Mouse (Mus musculus) heart, embryonic 11.5 days (tissue): Measurements from ENCODE around the gene 2300003K06Rik. TPM values are rescaled to one million over a fixed set of nuclear protein-coding genes. Genes with fewer than 3 reads are reported as not detected.
"Not testable (repeated sequence)": the region's sequence is repeated elsewhere in the genome, so short reads cannot be mapped to it uniquely, and the experiment has no call there.

Experiments
- ATAC-seq: fragments of 200-750 bp; cut with Nextera tagmentation; replicated peaks from 2 replicates; pipeline ENCODE4 v1.8.0; 2017; ENCODE audit warnings: moderate library complexity; ENCODE audit not compliant: insufficient number of reproducible peaks, low FRiP score, low TSS enrichment
- H3K27ac ChIP-seq: fragments of 300-500 bp; sonication (generic); 2 replicates; pipeline ENCODE4 v1.5.1; 2014; ENCODE audit warnings: mild to moderate bottlenecking, low read depth, low read length
- H3K27me3 ChIP-seq: fragments of 300-500 bp; sonication (generic); 2 replicates; pipeline ENCODE4 v1.6.1; 2014; ENCODE audit warnings: mild to moderate bottlenecking, low read length, mixed read lengths; ENCODE audit not compliant: control insufficient read depth, insufficient read depth
- H3K36me3 ChIP-seq: fragments of 300-500 bp; sonication (generic); 2 replicates; pipeline ENCODE4 v1.6.1; 2014; ENCODE audit warnings: mild to moderate bottlenecking, low read length, moderate library complexity, mixed read lengths; ENCODE audit not compliant: control insufficient read depth, insufficient read depth
- H3K4me1 ChIP-seq: fragments of 300-500 bp; sonication (generic); 2 replicates; pipeline ENCODE4 v1.6.1; 2014; ENCODE audit warnings: low read length; ENCODE audit not compliant: control insufficient read depth, insufficient read depth
- H3K4me2 ChIP-seq: fragments of 300-500 bp; sonication (generic); 2 replicates; pipeline ENCODE4 v1.6.1; 2014; ENCODE audit warnings: mild to moderate bottlenecking, moderate library complexity
- H3K4me3 ChIP-seq: fragments of 300-500 bp; sonication (generic); 2 replicates; pipeline ENCODE4 v1.5.1; 2014; ENCODE audit warnings: low read depth, low read length
- H3K9ac ChIP-seq: fragments of 300-500 bp; sonication (generic); 2 replicates; pipeline ENCODE4 v1.6.1; 2014; ENCODE audit warnings: mild to moderate bottlenecking, low read depth, low read length, moderate library complexity
- H3K9me3 ChIP-seq: fragments of 300-500 bp; sonication (generic); replicated peaks from 2 replicates; pipeline ENCODE4 v1.6.1; 2016; ENCODE audit warnings: low read length; ENCODE audit not compliant: control insufficient read depth
- WGBS: fragments of 180-500 bp; shearing (Covaris S2); extraction: QIAGEN DNeasy Blood & Tissue Kit; methylation state at CpG from one replicate; pipeline ENCODE4 v1.1.7; 2014; ENCODE audit not compliant: insufficient replicate concordance; 5-methylcytosine and 5-hydroxymethylcytosine counted together
- polyA plus RNA-seq: library from polyadenylated mRNA; unstranded; fragments of >200 nt; fragmentation: Nextera tagmentation; extraction: Ambion mirVana; gene quantifications from 2 replicates; pipeline ENCODE4 v1.2.1, GENCODE M21; 2014

2300003K06Rik gene
- polyA plus RNA-seq, result not detected in 2 replicates

DNA sequence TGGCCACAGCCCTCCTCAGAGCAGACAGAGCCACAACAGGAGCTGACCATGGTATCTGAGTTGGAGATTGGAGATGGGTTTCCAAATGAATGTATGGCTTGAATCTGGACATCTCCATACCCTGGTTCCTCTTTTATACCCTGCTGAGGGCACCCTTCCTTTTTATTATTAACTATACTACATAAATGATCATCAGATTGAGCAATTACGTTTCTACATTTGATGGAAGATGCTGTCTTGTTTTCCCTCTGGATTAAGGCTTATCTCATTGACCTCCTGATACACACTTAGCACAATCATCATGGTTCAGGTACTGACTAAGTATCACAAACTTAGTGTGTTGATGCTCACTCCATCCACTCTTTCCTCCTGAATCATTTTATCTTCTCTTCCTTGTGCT, at the start of gene 2300003K06Rik:
2300003K06Rik (minus strand) TSS at position 101 of the 400 bp plus-strand sequence.
- no peaks in the 10 kb centered on the region for H3K27me3 ChIP-seq
- H3K36me3 ChIP-seq, result no peaks in the 10 kb centered on the region
- H3K4me1 ChIP-seq, result no peaks in the 10 kb centered on the region
- WGBS, result 71% methylated on average over 1 of the region's 1 CpGs
- no peak within 1 kb of the TSS for H3K27ac ChIP-seq
- H3K9me3 ChIP-seq, result no peaks in the 10 kb centered on the region
- no peak within 1 kb of the TSS for H3K9ac ChIP-seq
- no peak within 1 kb of the TSS for H3K4me2 ChIP-seq
- no peak for ATAC-seq
- H3K4me3 ChIP-seq, result no peak within 1 kb of the TSS

DNA sequence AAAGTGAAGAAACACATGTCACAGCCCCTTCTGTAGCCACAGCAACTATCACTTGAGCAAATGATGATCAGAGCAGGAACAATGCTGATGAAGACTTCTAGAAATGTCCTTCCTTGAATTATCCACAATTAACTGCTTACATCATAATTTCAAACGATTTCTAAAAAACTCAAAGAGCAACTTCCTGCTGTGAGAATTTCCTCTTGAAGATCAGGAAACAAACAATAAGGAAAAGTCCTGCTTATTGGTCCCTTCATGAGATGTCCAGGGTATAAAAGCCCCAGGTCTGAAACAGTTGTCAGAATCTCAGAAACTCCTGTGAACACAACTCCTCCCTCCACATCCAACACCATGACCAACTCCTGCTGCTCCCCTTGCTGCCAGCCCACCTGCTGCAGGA, 41.0 kb upstream of the 2300003K06Rik start, which contains the start of gene Gm11567:
Gm11567 (plus strand) TSS at position 301 of the 400 bp plus-strand sequence.
- WGBS, result 47% methylated on average over 1 of the region's 1 CpGs
- H3K27ac ChIP-seq, result not testable (repeated sequence)

DNA sequence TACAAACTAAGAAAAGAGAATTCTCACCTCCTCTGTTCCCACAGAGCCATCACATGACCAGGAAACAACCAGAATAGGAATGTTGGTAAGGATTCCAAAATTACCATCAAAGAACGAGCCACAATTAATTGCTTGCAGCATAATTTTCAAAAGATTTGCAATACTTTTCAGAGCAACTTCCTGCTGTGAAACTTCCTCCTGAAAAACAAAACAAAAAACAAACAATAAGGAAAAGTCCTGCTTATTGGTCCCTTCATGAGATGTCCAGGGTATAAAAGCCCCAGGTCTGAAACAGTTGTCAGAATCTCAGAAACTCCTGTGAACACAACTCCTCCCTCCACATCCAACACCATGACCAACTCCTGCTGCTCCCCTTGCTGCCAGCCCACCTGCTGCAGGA, 35.2 kb upstream of the 2300003K06Rik start, which contains the start of gene Krtap9-1:
Krtap9-1 (plus strand) TSS at position 301 of the 400 bp plus-strand sequence.
- H3K4me1 ChIP-seq, H3K4me2 ChIP-seq, H3K9me3 ChIP-seq, ATAC-seq, H3K9ac ChIP-seq, H3K4me3 ChIP-seq, H3K27ac ChIP-seq, H3K36me3 ChIP-seq, H3K27me3 ChIP-seq: not testable (repeated sequence)
- 74% methylated on average over 1 of the region's 1 CpGs for WGBS

More for the DNA sequence above, 41.0 kb upstream of the 2300003K06Rik start, which contains the start of gene Gm11567:
- not testable (repeated sequence) for H3K4me3 ChIP-seq, H3K4me2 ChIP-seq, H3K27me3 ChIP-seq, ATAC-seq, H3K9me3 ChIP-seq, H3K4me1 ChIP-seq, H3K36me3 ChIP-seq, H3K9ac ChIP-seq

DNA sequence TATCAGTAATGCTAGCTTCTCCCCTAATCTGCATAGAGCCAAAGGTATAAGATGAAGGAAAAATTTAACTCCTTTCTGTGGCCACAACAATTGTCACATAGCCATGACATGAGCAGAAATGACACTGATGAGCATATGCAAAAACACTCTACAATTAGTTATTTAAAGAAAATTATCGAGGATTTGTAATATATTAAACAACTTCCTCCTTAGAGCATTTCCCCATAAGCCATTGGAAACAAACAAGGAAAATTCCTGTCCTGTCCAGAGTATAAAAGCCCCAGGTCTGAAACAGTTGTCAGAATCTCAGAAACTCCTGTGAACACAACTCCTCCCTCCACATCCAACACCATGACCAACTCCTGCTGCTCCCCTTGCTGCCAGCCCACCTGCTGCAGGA, 26.3 kb upstream of the 2300003K06Rik start, which contains the start of gene Gm11559:
Gm11559 (plus strand) TSS at position 301 of the 400 bp plus-strand sequence.
- not testable (repeated sequence) for H3K9ac ChIP-seq, H3K36me3 ChIP-seq, H3K27ac ChIP-seq, H3K4me3 ChIP-seq, ATAC-seq, H3K27me3 ChIP-seq, H3K4me2 ChIP-seq, H3K4me1 ChIP-seq, H3K9me3 ChIP-seq
- 51% methylated on average over 1 of the region's 1 CpGs for WGBS

DNA sequence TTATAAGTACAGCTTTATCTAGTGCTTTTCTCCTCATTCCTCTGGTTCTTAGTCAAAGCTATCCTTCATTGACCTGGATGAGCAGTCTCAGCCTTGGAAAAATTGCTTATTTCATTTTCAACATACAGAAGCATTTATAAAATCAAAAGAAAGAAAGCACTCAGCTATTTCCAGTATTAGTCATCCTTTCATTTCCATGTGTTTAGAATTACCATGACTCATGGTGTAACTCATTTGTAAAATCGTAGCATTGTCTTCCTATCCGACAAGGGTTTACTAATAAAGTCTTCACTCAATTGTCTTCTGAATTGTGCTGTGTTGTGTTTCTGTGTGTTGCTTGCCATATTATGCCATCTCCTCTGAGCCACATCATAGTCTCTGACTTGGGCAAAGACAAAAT, 20.9 kb upstream of the 2300003K06Rik start:
- no peaks in the 10 kb centered on the region for H3K27me3 ChIP-seq
- no peak overlapping the region for H3K4me2 ChIP-seq
- WGBS, result 80% methylated on average over 2 of the region's 2 CpGs

DNA sequence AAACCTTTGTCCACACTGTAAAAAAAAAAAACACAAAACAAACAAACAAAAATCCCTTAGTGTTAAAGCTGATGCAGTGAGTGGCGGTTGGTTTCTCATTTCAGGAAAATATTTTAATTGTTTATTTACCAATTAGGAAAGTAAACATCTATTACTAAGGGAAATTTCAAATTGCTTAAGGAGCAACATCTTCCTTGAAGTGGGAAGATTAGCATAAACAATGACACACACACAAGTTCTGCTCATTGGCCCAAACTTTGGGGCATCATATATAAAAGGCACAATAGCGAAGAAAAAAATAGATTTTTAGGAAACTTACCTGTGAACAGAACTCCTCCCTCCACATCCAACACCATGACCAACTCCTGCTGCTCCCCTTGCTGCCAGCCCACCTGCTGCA, 19.8 kb upstream of the 2300003K06Rik start, which contains the start of gene Gm11568:
Gm11568 (plus strand) TSS at position 301 of the 400 bp plus-strand sequence.
- Histone ChIP-seq H3K4me2 (no peak within 1 kb of the TSS), H3K36me3 (no peaks in the 10 kb centered on the region), H3K9me3 (no peaks in the 10 kb centered on the region), H3K27ac (no peak within 1 kb of the TSS), H3K9ac (no peak within 1 kb of the TSS), H3K4me3 (no peak within 1 kb of the TSS), H3K27me3 (no peaks in the 10 kb centered on the region), H3K4me1 (no peaks in the 10 kb centered on the region)
- WGBS, result 73% methylated on average over 2 of the region's 2 CpGs
- no peak for ATAC-seq

More for the DNA sequence above, 20.9 kb upstream of the 2300003K06Rik start:
- Histone ChIP-seq H3K27ac (no peak overlapping the region), H3K4me1 (no peaks in the 10 kb centered on the region), H3K4me3 (no peak overlapping the region), H3K36me3 (no peaks in the 10 kb centered on the region), H3K9me3 (no peaks in the 10 kb centered on the region), H3K9ac (no peak overlapping the region)
- no peak for ATAC-seq

DNA sequence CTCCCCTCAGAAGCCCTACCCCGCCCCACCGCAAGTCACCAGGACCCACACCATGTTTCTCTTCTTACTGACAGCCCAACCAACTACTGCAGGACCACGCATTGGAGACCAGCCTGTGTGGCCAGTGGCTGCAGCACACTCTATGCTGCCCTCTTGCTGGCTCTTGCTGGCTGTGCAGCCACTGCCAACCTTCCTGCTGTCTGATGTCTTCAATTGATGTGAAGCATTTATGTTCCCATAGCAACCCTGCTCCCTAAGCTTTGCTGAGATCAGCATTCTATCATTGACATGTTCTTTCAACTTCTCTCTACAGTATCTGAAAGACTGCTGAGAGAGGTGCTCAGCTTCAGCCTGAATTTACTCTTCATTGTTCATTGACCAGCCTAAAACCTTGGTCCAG, 16.3 kb upstream of the 2300003K06Rik start:
- H3K4me3 ChIP-seq, result no peak overlapping the region
- WGBS, result 57% methylated on average over 3 of the region's 3 CpGs

DNA sequence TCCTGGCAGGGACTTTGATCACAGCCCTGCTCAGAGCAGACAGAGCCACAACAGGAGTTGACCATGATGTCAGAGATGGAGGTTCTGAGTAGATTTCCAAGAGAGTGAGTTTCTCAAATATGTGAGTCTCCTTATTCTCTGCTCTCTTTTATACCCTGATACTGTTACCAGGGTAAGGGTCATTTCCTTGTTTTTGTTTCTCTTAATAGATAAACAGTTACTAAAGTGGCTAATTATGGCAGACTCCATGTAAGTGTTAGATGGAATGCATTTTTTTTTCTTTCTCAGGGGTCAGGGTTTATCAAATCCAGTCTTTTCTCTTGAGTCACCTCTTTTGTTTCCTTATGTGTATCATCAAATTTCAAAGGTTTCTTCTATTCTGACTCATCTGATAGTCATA, 13.6 kb upstream of the 2300003K06Rik start, which contains the start of gene Krtap4-16:
Krtap4-16 (minus strand) TSS at position 101 of the 400 bp plus-strand sequence.
- no peak within 1 kb of the TSS for H3K4me2 ChIP-seq
- ATAC-seq, result no peak

More for the DNA sequence above, 16.3 kb upstream of the 2300003K06Rik start:
- Histone ChIP-seq H3K36me3 (no peaks in the 10 kb centered on the region), H3K4me2 (no peak overlapping the region), H3K9me3 (no peaks in the 10 kb centered on the region), H3K4me1 (no peaks in the 10 kb centered on the region), H3K27ac (no peak overlapping the region), H3K9ac (no peak overlapping the region), H3K27me3 (no peaks in the 10 kb centered on the region)
- no peak for ATAC-seq

DNA sequence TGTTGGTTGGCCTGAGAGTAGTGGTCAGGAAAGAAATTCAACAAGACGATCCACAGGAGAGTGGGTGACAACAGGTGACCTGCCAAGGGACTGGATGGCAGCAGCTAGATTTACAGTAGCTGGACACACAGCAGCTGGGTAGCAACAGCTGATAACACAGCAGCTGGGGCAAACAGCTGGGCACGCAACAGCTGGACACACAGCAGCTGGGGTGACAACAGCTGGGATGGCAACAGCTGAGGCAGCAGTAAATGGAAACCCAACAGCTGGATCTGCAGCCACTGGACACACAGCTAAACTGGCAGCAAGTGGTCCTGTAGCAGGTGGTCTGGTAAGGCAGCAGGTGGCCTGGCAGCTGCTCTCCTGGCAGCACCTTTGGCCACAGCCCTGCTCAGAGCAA, 8.9 kb upstream of the 2300003K06Rik start:
- H3K36me3 ChIP-seq, result no peaks in the 10 kb centered on the region
- no peak overlapping the region for H3K4me3 ChIP-seq
- no peaks in the 10 kb centered on the region for H3K27me3 ChIP-seq
- H3K4me2 ChIP-seq, result no peak overlapping the region
- H3K9ac ChIP-seq, result no peak overlapping the region
- H3K9me3 ChIP-seq, result no peaks in the 10 kb centered on the region
- no peak overlapping the region for H3K27ac ChIP-seq
- H3K4me1 ChIP-seq, result no peaks in the 10 kb centered on the region
- 80% methylated on average over 2 of the region's 2 CpGs for WGBS
- ATAC-seq, result no peak

More for the DNA sequence above, 13.6 kb upstream of the 2300003K06Rik start, which contains the start of gene Krtap4-16:
- Histone ChIP-seq H3K9ac (no peak within 1 kb of the TSS), H3K36me3 (no peaks in the 10 kb centered on the region), H3K9me3 (no peaks in the 10 kb centered on the region), H3K4me3 (no peak within 1 kb of the TSS), H3K4me1 (no peaks in the 10 kb centered on the region), H3K27me3 (no peaks in the 10 kb centered on the region), H3K27ac (no peak within 1 kb of the TSS)
